Mouse (Mus musculus) ovary, postnatal 36 days (tissue): ENCODE data around the gene Usp28.

Source experiments
- DNase-seq: peaks from one replicate; pipeline ENCODE4 v3.0.0; 2022; ENCODE audit warnings: low spot score, mixed read lengths

The Usp28 gene

DNA sequence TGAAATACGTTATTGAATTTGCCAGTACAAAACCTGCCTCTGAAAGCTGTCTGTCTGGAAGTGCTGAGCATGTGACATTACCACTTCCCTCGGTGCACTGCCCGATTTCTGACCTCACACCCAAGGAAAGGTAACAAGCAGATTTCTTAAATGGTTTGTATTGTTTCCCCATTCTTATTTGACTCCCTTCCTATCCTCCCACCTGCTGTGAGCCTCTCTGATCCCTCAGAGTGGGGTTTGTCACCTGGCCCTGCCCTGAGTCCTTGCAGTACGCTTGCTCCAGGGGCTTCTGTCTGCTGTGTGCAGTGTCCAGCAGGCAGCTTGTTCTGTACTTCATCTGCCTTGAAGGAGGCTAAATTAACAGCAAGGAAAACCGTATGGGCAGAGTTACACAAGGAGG, 38.8 kb downstream of the Usp28 start:
- DNase-seq, result no peak

DNA sequence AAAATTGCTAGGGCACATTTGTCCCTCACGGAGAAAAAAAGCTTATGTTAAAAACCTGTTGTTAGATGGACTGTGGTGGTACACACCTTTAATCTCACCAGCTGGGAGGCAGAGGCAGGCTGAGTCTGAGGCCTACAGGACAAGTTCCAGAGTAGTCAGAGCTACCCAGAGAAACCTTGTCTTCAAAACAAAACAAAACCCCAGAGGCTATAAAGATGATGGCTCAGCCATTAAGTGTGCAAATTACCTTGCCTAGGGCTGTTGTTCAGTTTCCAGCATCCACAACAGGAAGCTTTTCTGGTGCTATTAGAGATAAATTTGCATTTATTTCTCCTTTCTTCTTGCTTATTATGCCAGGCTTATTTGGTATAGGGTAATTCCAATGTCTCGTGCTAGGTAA, 39.4 kb downstream of the Usp28 start:
- DNase-seq, result no peak

DNA sequence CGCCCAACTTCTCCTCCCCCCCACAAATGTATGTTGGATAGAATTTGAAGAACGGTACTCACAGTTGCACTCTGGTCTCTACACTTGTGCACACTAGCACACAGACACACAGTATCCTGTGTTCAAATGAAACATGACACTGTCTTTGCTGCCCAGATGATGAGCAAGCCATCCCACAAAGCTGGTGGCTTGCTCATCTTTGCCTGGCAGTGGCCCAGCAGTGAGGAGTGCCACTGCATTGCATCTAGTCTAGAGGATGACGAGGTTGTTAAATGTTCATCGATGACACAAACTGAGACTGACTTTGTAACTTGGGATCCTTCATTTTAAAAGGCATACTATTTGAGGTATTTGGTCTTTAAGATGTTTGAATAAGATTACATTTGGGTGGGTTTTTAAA, 49.6 kb downstream of the Usp28 start:
- no peak for DNase-seq

DNA sequence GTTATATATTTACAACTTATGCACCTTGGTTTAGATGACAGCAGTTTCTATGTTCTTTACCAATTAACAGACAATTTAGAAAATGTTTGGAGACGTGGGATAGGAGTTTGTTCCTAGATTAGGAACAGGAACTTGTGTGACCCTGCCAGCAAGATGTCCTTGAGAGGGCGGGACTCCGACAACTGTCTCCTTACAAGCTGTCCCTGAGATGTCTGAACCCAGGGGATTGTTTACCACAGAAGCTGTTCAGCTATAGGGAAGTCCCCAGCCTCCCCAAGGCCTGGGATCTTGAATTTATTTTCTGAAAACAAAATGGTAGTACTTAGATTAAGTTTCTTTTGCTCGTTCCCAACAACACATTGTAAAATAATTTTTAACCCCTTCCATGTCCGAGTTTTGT, 65.7 kb downstream of the Usp28 start:
- peak; percentile 42 for DNase-seq

DNA sequence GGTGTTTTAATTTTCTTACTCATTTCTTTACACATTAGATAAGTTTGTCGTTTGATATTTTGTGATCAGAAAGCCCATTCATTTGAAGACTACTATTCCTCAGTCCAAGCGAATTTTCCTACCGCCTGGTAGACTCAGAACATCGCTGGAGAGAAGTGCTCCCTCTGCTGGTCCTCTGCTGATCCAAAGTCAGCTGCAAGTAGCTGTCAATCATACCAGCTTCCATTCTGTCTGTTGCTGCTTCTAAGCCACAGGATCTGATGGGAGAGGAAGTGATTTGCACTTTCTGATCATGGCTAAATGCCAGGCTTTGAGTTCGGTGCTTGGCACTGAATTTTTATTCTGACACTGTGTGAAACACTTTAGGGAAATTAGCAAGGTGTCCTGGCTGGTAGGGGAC, 66.2 kb downstream of the Usp28 start:
- DNase-seq, result peak; percentile 54

GRCm38 (mm10) chr9:49054028-49054427, 68.9 kb downstream of the Usp28 start:
- no peak for DNase-seq

DNA sequence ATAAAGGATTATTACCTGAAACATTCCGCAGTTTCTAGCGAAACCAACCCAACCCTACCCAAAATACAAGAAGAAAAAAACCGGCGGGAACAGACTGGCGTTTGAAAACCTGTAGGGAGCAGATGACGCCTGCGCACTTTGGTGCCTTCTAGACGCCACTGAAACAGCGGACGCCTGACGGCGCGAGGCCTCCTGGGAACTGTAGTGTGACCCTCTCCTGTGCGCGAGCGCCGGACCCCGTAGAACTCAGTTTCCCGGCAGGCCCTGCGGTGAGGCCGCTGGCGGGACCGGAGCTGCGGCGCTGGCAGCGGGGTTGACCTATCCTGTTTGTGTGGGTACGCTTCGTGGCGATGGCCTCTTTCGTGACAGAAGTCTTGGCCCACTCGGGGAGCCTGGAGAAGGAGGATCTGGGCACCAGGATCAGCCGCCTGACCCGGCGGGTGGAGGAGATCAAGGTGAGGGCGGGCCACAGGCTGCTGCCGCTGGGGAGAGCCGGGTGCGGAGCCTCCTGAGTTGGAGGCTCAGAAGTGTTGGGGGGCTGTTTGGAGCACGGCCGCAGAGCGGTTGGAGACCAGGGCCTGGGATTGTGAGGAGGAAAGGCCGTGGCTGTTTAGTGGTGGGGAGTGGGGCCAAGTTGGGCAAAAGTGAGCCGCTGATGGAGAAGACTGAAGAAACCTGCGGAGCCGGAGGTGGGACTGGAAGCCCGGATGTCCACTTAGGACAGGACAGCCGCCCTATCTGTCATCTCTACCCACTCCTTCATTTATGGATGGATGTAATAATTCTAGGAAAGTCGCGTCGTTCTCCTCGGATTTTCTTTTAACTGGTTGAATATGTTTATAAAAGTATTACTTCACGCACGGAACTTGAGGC, 70.4 kb downstream of the Usp28 start, which contains the start of gene Zw10:
Zw10 (plus strand) TSS at position 281 of the 873 bp plus-strand sequence.
- peak; percentile 93 for DNase-seq

DNA sequence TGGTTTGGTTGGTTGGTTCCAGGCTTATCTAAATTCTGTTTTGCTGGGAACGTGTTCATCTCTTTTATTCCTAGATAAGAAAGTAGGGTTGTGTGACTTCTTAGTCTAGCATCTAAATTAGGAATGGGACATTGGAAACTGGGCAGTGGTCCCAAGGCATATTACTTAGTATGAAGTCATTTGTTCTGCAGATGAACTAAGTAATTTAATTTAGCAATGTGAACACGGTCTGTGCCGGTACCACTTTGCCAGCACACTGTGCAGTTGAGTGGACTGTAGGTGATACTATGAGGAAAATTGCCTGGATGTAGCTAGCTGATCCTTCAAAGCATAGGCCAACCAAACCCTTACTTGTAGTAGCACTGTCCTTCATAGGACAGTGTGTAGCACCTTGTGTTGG, 91.7 kb downstream of the Usp28 start:
- no peak for DNase-seq

- no peak for DNase-seq
These were observed 95.9 kb downstream of the Usp28 start, which contains the start of gene Tmprss5 for GRCm38 (mm10) chr9:49081107-49081506. Gene Tmprss5, plus strand, starts transcription at chr9:49081260.

DNA sequence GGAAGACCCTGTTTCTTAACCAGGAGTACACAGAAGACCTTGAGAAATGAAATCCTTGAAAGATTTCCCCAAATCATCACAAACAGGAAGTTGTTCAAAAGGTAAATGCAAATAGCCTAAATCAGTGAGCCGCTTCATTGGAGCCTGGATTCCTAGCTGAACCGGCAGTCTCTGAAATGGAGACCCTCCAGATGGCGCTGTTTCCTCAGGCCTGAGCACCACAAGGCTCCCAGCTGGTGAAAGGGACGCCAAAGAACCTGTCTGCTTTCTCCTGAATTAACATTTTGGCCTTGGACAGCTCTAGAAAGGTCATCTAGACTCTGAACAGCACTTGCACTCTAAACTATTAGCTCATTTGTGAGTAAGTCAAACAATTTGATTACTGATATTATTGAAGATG, 96.4 kb downstream of the Usp28 start:
- peak; percentile 66 for DNase-seq

DNA sequence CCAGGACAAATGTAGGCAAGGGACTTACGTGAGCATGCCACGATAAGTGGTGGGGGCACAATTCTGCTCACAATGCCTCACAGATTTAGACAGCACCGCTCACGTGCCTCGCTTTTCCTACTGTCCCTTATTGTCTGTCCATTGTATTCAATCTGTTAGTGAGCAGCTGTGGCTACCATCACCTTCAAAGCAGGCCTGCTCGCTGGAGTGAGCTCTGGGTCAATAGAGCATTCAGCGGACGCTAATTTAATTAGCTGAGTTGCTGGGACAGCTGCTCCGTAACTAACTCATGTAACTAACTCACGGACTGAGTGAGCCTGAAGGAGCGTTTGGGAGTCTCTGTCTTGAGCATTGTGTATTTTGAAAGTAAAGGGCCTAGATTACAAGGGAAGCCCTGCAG, 102.1 kb downstream of the Usp28 start:
- no peak for DNase-seq
